Mouse (Mus musculus): ENCODE measurements at regions not wholly inside any gene's neighbourhood (a gene's known extent, or its start where the extent isn't known, plus 50 kb on each side); places are given as distances from the start of the nearest gene placed in this dataset.

DNA sequence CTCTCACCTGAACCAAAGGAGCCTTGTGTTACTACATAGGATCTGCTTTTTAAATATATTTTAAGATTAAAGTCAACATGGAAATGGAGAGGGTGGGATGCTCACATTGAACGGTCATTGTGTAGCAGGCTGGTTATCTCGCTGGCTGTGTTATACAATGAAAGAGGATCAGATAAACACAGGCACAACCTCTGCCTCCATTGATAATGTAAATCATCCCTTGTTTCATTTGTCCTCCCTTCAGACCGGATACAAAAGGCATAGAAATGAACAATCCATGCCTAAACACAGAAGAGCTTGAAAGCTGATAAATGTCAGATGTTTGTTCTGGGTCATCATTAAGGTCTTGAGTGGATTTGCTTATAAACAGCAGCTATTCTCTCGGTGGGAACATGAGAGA, 458.9 kb upstream of the Smim15 start:
- Histone ChIP-seq H3K9ac (ENCODE audit: insufficient read depth, low read depth, low read length, poor library complexity, severe bottlenecking) (no peak overlapping the region), H3K36me3 (ENCODE audit: control insufficient read depth, insufficient read depth, low read length, poor library complexity, severe bottlenecking) (no peaks in the 10 kb centered on the region), H3K4me1 (ENCODE audit: control insufficient read depth in 2 of 2, insufficient read depth in 2 of 2, low read length in 2 of 2, poor library complexity in 1 of 2) (no peaks in the 10 kb centered on the region), H3K27ac (ENCODE audit: insufficient read depth, low read depth, low read length, poor library complexity, severe bottlenecking) (no peak overlapping the region), H3K4me3 (ENCODE audit: insufficient read depth in 1 of 2, low read depth in 1 of 2, low read length in 2 of 2, poor library complexity in 1 of 2, severe bottlenecking in 1 of 2) (no peak overlapping the region), H3K9me3 (ENCODE audit: control insufficient read depth, insufficient read depth, low read depth, low read length) (no peaks in the 10 kb centered on the region)
- TF ChIP-seq MAFK (IDR thresholded peaks at IDR 0.05; ENCODE audit: insufficient read depth, low read depth, low read length) (no peak), CHD2 (IDR thresholded peaks at IDR 0.05; ENCODE audit: low read depth, low read length) (no peak), HCFC1 (IDR thresholded peaks at IDR 0.05; ENCODE audit: borderline replicate concordance, insufficient read depth, low read length) (no peak), ZC3H11A (IDR thresholded peaks at IDR 0.05; ENCODE audit: borderline replicate concordance, low read depth, low read length) (no peak), ZNF384 (IDR thresholded peaks at IDR 0.05; ENCODE audit: low read depth, low read length) (no peak)
- DNase-seq (ENCODE audit: low read depth, low spot score) = no peak
- in situ Hi-C loops (cut with MboI; ENCODE audit: low sequenced_read_pairs in 2 of 2, unreplicated experiment in 2 of 2) = no loop called here

DNA sequence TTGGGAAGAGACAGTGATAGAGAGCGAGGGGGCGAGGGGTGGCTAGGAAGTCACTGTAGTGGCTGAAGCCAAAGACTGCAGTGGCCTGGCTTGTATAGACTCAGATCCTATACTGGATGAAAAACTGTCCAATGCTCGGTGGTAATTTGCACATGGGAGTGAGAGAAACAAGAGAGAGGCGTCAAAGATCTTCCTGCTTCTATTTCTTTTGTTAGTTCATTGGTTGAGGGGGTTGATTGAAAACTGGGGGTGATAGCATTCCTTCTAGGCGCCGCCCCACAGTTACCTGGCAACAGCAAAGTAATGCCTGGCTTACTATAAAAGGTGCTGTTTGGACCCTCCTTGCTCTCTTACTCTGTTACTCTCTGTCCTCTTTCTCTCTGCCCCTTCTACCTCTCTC, 465.3 kb upstream of the Smim15 start:
- TF ChIP-seq MAFK (IDR thresholded peaks at IDR 0.05; ENCODE audit: insufficient read depth, low read depth, low read length) (no peak), CHD2 (IDR thresholded peaks at IDR 0.05; ENCODE audit: low read depth, low read length) (no peak), ZC3H11A (IDR thresholded peaks at IDR 0.05; ENCODE audit: borderline replicate concordance, low read depth, low read length) (no peak)
- H3K9ac ChIP-seq (ENCODE audit: insufficient read depth, low read depth, low read length, poor library complexity, severe bottlenecking) = no peak overlapping the region
- H3K36me3 ChIP-seq (ENCODE audit: control insufficient read depth, insufficient read depth, low read length, poor library complexity, severe bottlenecking) = no peaks in the 10 kb centered on the region
- no peak for DNase-seq (ENCODE audit: low read depth, low spot score)
- H3K9me3 ChIP-seq (ENCODE audit: control insufficient read depth, insufficient read depth, low read depth, low read length) = no peaks in the 10 kb centered on the region
- in situ Hi-C loops (cut with MboI; ENCODE audit: low sequenced_read_pairs in 2 of 2, unreplicated experiment in 2 of 2) = no loop called here
- no peak overlapping the region for H3K4me3 ChIP-seq (ENCODE audit: insufficient read depth in 1 of 2, low read depth in 1 of 2, low read length in 2 of 2, poor library complexity in 1 of 2, severe bottlenecking in 1 of 2)
- H3K4me1 ChIP-seq (ENCODE audit: control insufficient read depth in 2 of 2, insufficient read depth in 2 of 2, low read length in 2 of 2, poor library complexity in 1 of 2) = no peaks in the 10 kb centered on the region
- no peak overlapping the region for H3K27ac ChIP-seq (ENCODE audit: insufficient read depth, low read depth, low read length, poor library complexity, severe bottlenecking)

DNA sequence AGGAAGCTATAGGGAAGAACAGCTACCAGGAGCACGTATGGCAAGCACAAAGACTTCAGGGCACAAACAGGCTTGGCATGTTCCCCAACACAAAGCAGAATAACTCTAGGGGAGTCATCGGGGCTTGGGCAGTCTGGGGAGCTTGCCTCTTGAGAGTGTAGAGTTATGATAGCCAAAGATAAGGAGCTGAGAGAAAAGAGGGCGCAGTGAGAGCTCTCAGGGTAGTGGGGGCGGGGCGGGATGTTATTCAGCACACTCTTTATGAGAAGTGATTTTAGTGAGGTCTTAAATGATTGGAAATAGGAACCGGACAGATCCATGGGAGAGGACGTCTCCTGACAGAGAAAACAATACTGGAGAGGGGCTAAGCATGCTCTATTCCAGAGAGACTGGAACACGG, 466.4 kb upstream of the Smim15 start:
- H3K9me3 ChIP-seq (ENCODE audit: control insufficient read depth, insufficient read depth, low read depth, low read length) = no peaks in the 10 kb centered on the region
- in situ Hi-C loops (cut with MboI; ENCODE audit: low sequenced_read_pairs in 2 of 2, unreplicated experiment in 2 of 2) = no loop called here
- no peak overlapping the region for H3K4me3 ChIP-seq (ENCODE audit: insufficient read depth in 1 of 2, low read depth in 1 of 2, low read length in 2 of 2, poor library complexity in 1 of 2, severe bottlenecking in 1 of 2)
- no peak for DNase-seq (ENCODE audit: low read depth, low spot score)
- TF ChIP-seq ZNF384 (IDR thresholded peaks at IDR 0.05; ENCODE audit: low read depth, low read length) = no peak
- TF ChIP-seq CHD2 (IDR thresholded peaks at IDR 0.05; ENCODE audit: low read depth, low read length) = no peak
- TF ChIP-seq ZC3H11A (IDR thresholded peaks at IDR 0.05; ENCODE audit: borderline replicate concordance, low read depth, low read length) = no peak
- no peak for TF ChIP-seq MAFK (IDR thresholded peaks at IDR 0.05; ENCODE audit: insufficient read depth, low read depth, low read length)
- no peak for TF ChIP-seq HCFC1 (IDR thresholded peaks at IDR 0.05; ENCODE audit: borderline replicate concordance, insufficient read depth, low read length)
- H3K4me1 ChIP-seq (ENCODE audit: control insufficient read depth in 2 of 2, insufficient read depth in 2 of 2, low read length in 2 of 2, poor library complexity in 1 of 2) = no peaks in the 10 kb centered on the region
- no peak overlapping the region for H3K27ac ChIP-seq (ENCODE audit: insufficient read depth, low read depth, low read length, poor library complexity, severe bottlenecking)
- H3K9ac ChIP-seq (ENCODE audit: insufficient read depth, low read depth, low read length, poor library complexity, severe bottlenecking) = no peak overlapping the region
- no peaks in the 10 kb centered on the region for H3K36me3 ChIP-seq (ENCODE audit: control insufficient read depth, insufficient read depth, low read length, poor library complexity, severe bottlenecking)

DNA sequence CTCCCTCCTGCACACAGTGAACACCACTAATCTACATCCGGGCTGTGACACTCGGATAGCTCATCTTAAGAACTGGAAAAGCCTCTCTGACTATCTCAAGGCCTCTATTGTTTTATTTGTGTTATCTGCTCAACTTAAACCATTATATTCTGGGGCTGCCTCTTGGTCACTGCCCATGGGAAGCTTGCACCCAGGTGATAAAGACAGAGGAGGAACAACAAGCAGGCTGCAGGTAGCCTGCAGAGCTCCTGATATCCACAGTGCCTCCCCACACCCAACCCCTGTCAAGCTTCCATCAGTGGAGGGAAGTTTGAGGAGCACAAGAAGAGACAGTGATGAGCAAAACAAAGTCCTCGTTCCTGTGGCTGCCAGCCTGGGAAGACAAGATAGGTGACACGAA, 467.0 kb upstream of the Smim15 start:
- no peak overlapping the region for H3K9ac ChIP-seq (ENCODE audit: insufficient read depth, low read depth, low read length, poor library complexity, severe bottlenecking)
- no peaks in the 10 kb centered on the region for H3K9me3 ChIP-seq (ENCODE audit: control insufficient read depth, insufficient read depth, low read depth, low read length)
- in situ Hi-C loops (cut with MboI; ENCODE audit: low sequenced_read_pairs in 2 of 2, unreplicated experiment in 2 of 2) = no loop called here
- no peak for DNase-seq (ENCODE audit: low read depth, low spot score)
- no peak overlapping the region for H3K27ac ChIP-seq (ENCODE audit: insufficient read depth, low read depth, low read length, poor library complexity, severe bottlenecking)
- H3K36me3 ChIP-seq (ENCODE audit: control insufficient read depth, insufficient read depth, low read length, poor library complexity, severe bottlenecking) = no peaks in the 10 kb centered on the region
- H3K4me1 ChIP-seq (ENCODE audit: control insufficient read depth in 2 of 2, insufficient read depth in 2 of 2, low read length in 2 of 2, poor library complexity in 1 of 2) = no peaks in the 10 kb centered on the region
- TF ChIP-seq MAFK (IDR thresholded peaks at IDR 0.05; ENCODE audit: insufficient read depth, low read depth, low read length) = no peak
- no peak overlapping the region for H3K4me3 ChIP-seq (ENCODE audit: insufficient read depth in 1 of 2, low read depth in 1 of 2, low read length in 2 of 2, poor library complexity in 1 of 2, severe bottlenecking in 1 of 2)

DNA sequence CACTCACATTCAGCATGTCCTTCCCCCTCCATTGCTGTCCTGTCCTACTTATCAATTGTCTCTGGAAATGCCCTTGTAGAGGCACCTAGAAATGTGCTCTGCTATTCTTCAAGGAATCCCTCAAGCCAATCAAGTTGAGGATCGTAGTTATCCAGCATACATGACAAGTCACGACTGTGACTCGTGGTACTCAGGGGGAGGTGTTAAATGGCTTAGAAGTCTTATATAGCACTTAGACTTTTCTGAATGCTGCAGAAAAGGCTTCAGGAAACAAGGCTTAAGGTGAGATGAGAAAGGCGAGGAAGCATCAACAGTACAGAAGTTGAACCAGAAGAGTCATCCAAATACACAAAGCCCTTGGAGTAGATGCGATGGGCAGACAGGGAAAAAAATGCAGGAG, 467.5 kb upstream of the Smim15 start:
- H3K9ac ChIP-seq (ENCODE audit: insufficient read depth, low read depth, low read length, poor library complexity, severe bottlenecking) = no peak overlapping the region
- DNase-seq (ENCODE audit: low read depth, low spot score) = no peak
- in situ Hi-C loops (cut with MboI; ENCODE audit: low sequenced_read_pairs in 2 of 2, unreplicated experiment in 2 of 2) = no loop called here
- H3K4me3 ChIP-seq (ENCODE audit: insufficient read depth in 1 of 2, low read depth in 1 of 2, low read length in 2 of 2, poor library complexity in 1 of 2, severe bottlenecking in 1 of 2) = no peak overlapping the region
- H3K9me3 ChIP-seq (ENCODE audit: control insufficient read depth, insufficient read depth, low read depth, low read length) = no peaks in the 10 kb centered on the region
- no peak for TF ChIP-seq ZC3H11A (IDR thresholded peaks at IDR 0.05; ENCODE audit: borderline replicate concordance, low read depth, low read length)
- TF ChIP-seq MAFK (IDR thresholded peaks at IDR 0.05; ENCODE audit: insufficient read depth, low read depth, low read length) = no peak
- no peak for TF ChIP-seq HCFC1 (IDR thresholded peaks at IDR 0.05; ENCODE audit: borderline replicate concordance, insufficient read depth, low read length)
- TF ChIP-seq CHD2 (IDR thresholded peaks at IDR 0.05; ENCODE audit: low read depth, low read length) = no peak
- no peak for TF ChIP-seq ZNF384 (IDR thresholded peaks at IDR 0.05; ENCODE audit: low read depth, low read length)
- no peaks in the 10 kb centered on the region for H3K36me3 ChIP-seq (ENCODE audit: control insufficient read depth, insufficient read depth, low read length, poor library complexity, severe bottlenecking)
- no peaks in the 10 kb centered on the region for H3K4me1 ChIP-seq (ENCODE audit: control insufficient read depth in 2 of 2, insufficient read depth in 2 of 2, low read length in 2 of 2, poor library complexity in 1 of 2)
- H3K27ac ChIP-seq (ENCODE audit: insufficient read depth, low read depth, low read length, poor library complexity, severe bottlenecking) = no peak overlapping the region
